ENCODE assay signal across 8 mouse cellular contexts in the genomic region with DNA sequence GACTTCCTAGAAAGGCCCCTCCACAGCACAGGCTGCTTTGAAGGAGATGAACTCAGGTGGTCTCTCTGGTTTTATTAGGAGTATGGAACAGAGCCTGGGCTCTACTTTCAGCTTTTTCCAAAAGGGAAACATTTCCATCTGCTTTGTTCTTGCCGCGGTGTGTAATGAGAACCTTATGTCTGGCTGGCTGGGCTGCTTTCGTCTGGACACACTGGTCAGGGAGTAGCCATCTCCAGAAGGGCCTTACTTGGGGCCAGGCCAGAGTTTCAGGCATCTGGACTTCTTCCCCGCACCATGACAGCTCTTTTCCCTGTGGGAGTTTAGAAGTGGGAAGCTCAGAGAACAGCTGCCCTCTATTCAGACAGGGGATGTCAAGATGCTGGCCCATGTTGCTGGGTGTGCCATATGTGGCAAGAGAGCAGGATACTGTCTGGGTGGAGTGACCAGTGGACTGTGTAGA. TPM values are rescaled to one million over a fixed set of nuclear protein-coding genes. Genes with fewer than 3 reads are reported as not detected.
DNase-seq lines count a peak whose midpoint lies in the region; ATAC-seq and TF ChIP-seq lines count a peak whose summit lies in the region.

No protein-coding gene starts in this region.

- no peaks in the 10 kb centered on the region for H3K36me3 ChIP-seq in intestine, embryonic 14.5 days (ENCODE audit: control insufficient read depth, insufficient read depth, low read length)
- H3K36me3 ChIP-seq in intestine, postnatal 0 days (ENCODE audit: control insufficient read depth, insufficient read depth) = no peaks in the 10 kb centered on the region
- H3K36me3 ChIP-seq in heart, postnatal 0 days (replicated peaks; ENCODE audit: control insufficient read depth, insufficient read depth, low read length) = no peaks in the 10 kb centered on the region
- H3K36me3 ChIP-seq in limb, embryonic 14.5 days (ENCODE audit: control insufficient read depth, insufficient read depth, low read length) = no peaks in the 10 kb centered on the region
- no peaks in the 10 kb centered on the region for H3K36me3 ChIP-seq in hindbrain, embryonic 16.5 days (ENCODE audit: control insufficient read depth, insufficient read depth, low read length)

- no peaks in the 10 kb centered on the region for H3K27me3 ChIP-seq in intestine, embryonic 14.5 days (replicated peaks; ENCODE audit: control insufficient read depth, insufficient read depth, low read length)
- H3K27me3 ChIP-seq in intestine, postnatal 0 days (replicated peaks; ENCODE audit: control insufficient read depth, insufficient read depth, low read length) = no peaks in the 10 kb centered on the region
- no peaks in the 10 kb centered on the region for H3K27me3 ChIP-seq in heart, postnatal 0 days (ENCODE audit: control insufficient read depth, insufficient read depth, low read length)
- H3K27me3 ChIP-seq in limb, embryonic 14.5 days (ENCODE audit: control insufficient read depth, insufficient read depth, low read length) = no peaks in the 10 kb centered on the region
- H3K27me3 ChIP-seq in hindbrain, embryonic 16.5 days (replicated peaks; ENCODE audit: control insufficient read depth, insufficient read depth, low read length) = no peaks in the 10 kb centered on the region

- peak; percentile 56 for ATAC-seq in intestine, embryonic 14.5 days (replicated peaks; ENCODE audit: low FRiP score, low TSS enrichment, low read depth)
- no peak for ATAC-seq in intestine, postnatal 0 days
- peak; percentile 76 for ATAC-seq in heart, postnatal 0 days (ENCODE audit: insufficient read depth, low read depth)
- ATAC-seq in limb, embryonic 14.5 days (ENCODE audit: low FRiP score, low read depth) = peak; percentile 76
- no peak; the same call in 1 of the 2 replicates for ATAC-seq in hindbrain, embryonic 16.5 days

- TF ChIP-seq EP300 in heart, postnatal 0 days (IDR thresholded peaks at IDR 0.05; ENCODE audit: low read depth) = no peak

- H3K27ac ChIP-seq in intestine, embryonic 14.5 days (ENCODE audit: low read depth) = no peak overlapping the region
- H3K27ac ChIP-seq in intestine, postnatal 0 days (ENCODE audit: low read depth, low read length) = no peak overlapping the region
- H3K27ac ChIP-seq in heart, postnatal 0 days (ENCODE audit: low read depth) = no peak overlapping the region
- no peak overlapping the region for H3K27ac ChIP-seq in limb, embryonic 14.5 days (replicated peaks; ENCODE audit: low read depth, low read length)
- no peak overlapping the region for H3K27ac ChIP-seq in hindbrain, embryonic 16.5 days (ENCODE audit: low read depth, low read length)

- H3K4me2 ChIP-seq in intestine, embryonic 14.5 days (ENCODE audit: low read length) = no peak overlapping the region
- no peak overlapping the region for H3K4me2 ChIP-seq in intestine, postnatal 0 days (replicated peaks; ENCODE audit: low read depth)
- H3K4me2 ChIP-seq in heart, postnatal 0 days (ENCODE audit: low read depth, low read length) = no peak overlapping the region
- H3K4me2 ChIP-seq in limb, embryonic 14.5 days (replicated peaks; ENCODE audit: low read depth, low read length, severe bottlenecking) = no peak overlapping the region
- no peak overlapping the region for H3K4me2 ChIP-seq in hindbrain, embryonic 16.5 days (ENCODE audit: low read length)

- H3K9me3 ChIP-seq in intestine, embryonic 14.5 days (ENCODE audit: control insufficient read depth, low read length) = no peaks in the 10 kb centered on the region
- H3K9me3 ChIP-seq in intestine, postnatal 0 days (ENCODE audit: control insufficient read depth) = no peaks in the 10 kb centered on the region
- no peaks in the 10 kb centered on the region for H3K9me3 ChIP-seq in heart, postnatal 0 days (replicated peaks; ENCODE audit: control insufficient read depth, low read length)
- H3K9me3 ChIP-seq in limb, embryonic 14.5 days (ENCODE audit: control insufficient read depth, low read length) = no peaks in the 10 kb centered on the region
- no peaks in the 10 kb centered on the region for H3K9me3 ChIP-seq in hindbrain, embryonic 16.5 days (ENCODE audit: control insufficient read depth, low read length)

- H3K4me1 ChIP-seq in intestine, embryonic 14.5 days (replicated peaks; ENCODE audit: control insufficient read depth, insufficient read depth, low read length) = peaks cover 12% of the 10 kb centered on the region; the same call in 1 of the 2 replicates
- H3K4me1 ChIP-seq in intestine, postnatal 0 days (replicated peaks; ENCODE audit: control insufficient read depth, insufficient read depth, low read length) = 0 out of 2 replicates have a peak, but pooled peaks cover 6% of the 10 kb centered on the region
- peaks cover 10% of the 10 kb centered on the region for H3K4me1 ChIP-seq in heart, postnatal 0 days (ENCODE audit: control insufficient read depth, insufficient read depth)
- H3K4me1 ChIP-seq in limb, embryonic 14.5 days (ENCODE audit: control insufficient read depth, insufficient read depth, low read length) = peaks cover 27% of the 10 kb centered on the region
- no peaks in the 10 kb centered on the region for H3K4me1 ChIP-seq in hindbrain, embryonic 16.5 days (ENCODE audit: control insufficient read depth, insufficient read depth, low read depth, low read length)

- peak; percentile 55 for DNase-seq in intestine, embryonic 14.5 days (ENCODE audit: low spot score)
- peak; percentile 44 for DNase-seq in heart, postnatal 0 days (ENCODE audit: low spot score)
- DNase-seq in limb, embryonic 14.5 days (ENCODE audit: low spot score) = peak; percentile 82
- peak; percentile 82 for DNase-seq in urinary bladder, postnatal 14 days (ENCODE audit: low spot score)
- no peak for DNase-seq in retina, embryonic 14.5 days (ENCODE audit: low spot score)
- no peak for DNase-seq in cerebellum, adult 9-10 months

- no peak overlapping the region for H3K9ac ChIP-seq in intestine, embryonic 14.5 days (ENCODE audit: low read length)
- no peak overlapping the region for H3K9ac ChIP-seq in intestine, postnatal 0 days (ENCODE audit: low read depth, low read length)
- no peak overlapping the region for H3K9ac ChIP-seq in heart, postnatal 0 days (replicated peaks; ENCODE audit: low read depth, low read length)
- no peak overlapping the region for H3K9ac ChIP-seq in limb, embryonic 14.5 days (ENCODE audit: low read depth, low read length, severe bottlenecking)
- no peak overlapping the region for H3K9ac ChIP-seq in hindbrain, embryonic 16.5 days (ENCODE audit: low read depth, low read length)

- WGBS in intestine, embryonic 14.5 days = 39% methylated on average over 4 of the region's 4 CpGs
- 59% methylated on average over 4 of the region's 4 CpGs for WGBS in intestine, postnatal 0 days
- 46% methylated on average over 4 of the region's 4 CpGs for WGBS in heart, postnatal 0 days
- 14% methylated on average over 4 of the region's 4 CpGs for WGBS in limb, embryonic 14.5 days
- WGBS in hindbrain, embryonic 16.5 days = 57% methylated on average over 4 of the region's 4 CpGs

- no peak for TF ChIP-seq CTCF in intestine, postnatal 0 days (IDR thresholded peaks at IDR 0.05; ENCODE audit: low read depth)
- no peak for TF ChIP-seq CTCF in heart, postnatal 0 days (IDR thresholded peaks at IDR 0.05; ENCODE audit: low read depth)

- TF ChIP-seq POLR2A in limb, embryonic 14.5 days (IDR thresholded peaks at IDR 0.05; ENCODE audit: borderline replicate concordance, extremely low read depth, insufficient read depth, insufficient read length) = no peak

- H3K4me3 ChIP-seq in intestine, embryonic 14.5 days (ENCODE audit: low read depth, low read length) = no peak overlapping the region
- no peak overlapping the region for H3K4me3 ChIP-seq in intestine, postnatal 0 days (ENCODE audit: low read depth, low read length)
- H3K4me3 ChIP-seq in heart, postnatal 0 days (ENCODE audit: low read depth, low read length) = no peak overlapping the region
- no peak overlapping the region for H3K4me3 ChIP-seq in limb, embryonic 14.5 days (replicated peaks; ENCODE audit: low read length)
- no peak overlapping the region for H3K4me3 ChIP-seq in hindbrain, embryonic 16.5 days (ENCODE audit: low read length)

RNA-seq across cellular contexts. Expression of gene Nkd2, which starts 40.0 kb away (rescaled TPM):
- 3.9 and 4.2 TPM in 2 replicates for polyA plus RNA-seq in intestine, embryonic 14.5 days (2014; fragmentation: Nextera tagmentation; extraction: Ambion mirVana)
- polyA plus RNA-seq in intestine, postnatal 0 days (2015; fragmentation: Nextera tagmentation; extraction: Ambion mirVana) = 4.1 and 4.6 TPM in 2 replicates
- total RNA-seq in heart, postnatal 0 days (2014; rRNA removed; ENCODE audit: low replicate concordance) = 14.3 and 22.1 TPM in 2 replicates
- polyA plus RNA-seq in heart, postnatal 0 days (2015; fragmentation: Nextera tagmentation; extraction: Ambion mirVana) = 2.2 and 5.7 TPM in 2 replicates
- 50.3 and 57.9 TPM in 2 replicates for polyA plus RNA-seq in limb, embryonic 14.5 days (2012; rRNA removed)
- polyA plus RNA-seq in limb, embryonic 14.5 days (2014; fragmentation: Nextera tagmentation; extraction: Ambion mirVana) = 34.8 and 39.7 TPM in 2 replicates
- 16.9 and 18.2 TPM in 2 replicates for polyA plus RNA-seq in hindbrain, embryonic 16.5 days (2015; fragmentation: Nextera tagmentation; extraction: Ambion mirVana)

RNA-seq across cellular contexts. Expression of gene Trip13, which starts 50.1 kb away (rescaled TPM):
- polyA plus RNA-seq in intestine, embryonic 14.5 days (2014; fragmentation: Nextera tagmentation; extraction: Ambion mirVana) = 44.6 and 51.1 TPM in 2 replicates
- 8.4 and 12.1 TPM in 2 replicates for polyA plus RNA-seq in intestine, postnatal 0 days (2015; fragmentation: Nextera tagmentation; extraction: Ambion mirVana)
- 2.6 and 9.8 TPM in 2 replicates for total RNA-seq in heart, postnatal 0 days (2014; rRNA removed; ENCODE audit: low replicate concordance)
- polyA plus RNA-seq in heart, postnatal 0 days (2015; fragmentation: Nextera tagmentation; extraction: Ambion mirVana) = 8.0 and 8.8 TPM in 2 replicates
- polyA plus RNA-seq in limb, embryonic 14.5 days (2012; rRNA removed) = 16.1 and 20.6 TPM in 2 replicates
- 36.0 and 37.3 TPM in 2 replicates for polyA plus RNA-seq in limb, embryonic 14.5 days (2014; fragmentation: Nextera tagmentation; extraction: Ambion mirVana)
- 11.5 and 12.2 TPM in 2 replicates for polyA plus RNA-seq in hindbrain, embryonic 16.5 days (2015; fragmentation: Nextera tagmentation; extraction: Ambion mirVana)

RNA-seq across cellular contexts. Expression of gene Brd9, which starts 50.2 kb away (rescaled TPM):
- polyA plus RNA-seq in intestine, embryonic 14.5 days (2014; fragmentation: Nextera tagmentation; extraction: Ambion mirVana) = 44.4 and 51.4 TPM in 2 replicates
- polyA plus RNA-seq in intestine, postnatal 0 days (2015; fragmentation: Nextera tagmentation; extraction: Ambion mirVana) = 23.2 and 24.0 TPM in 2 replicates
- 41.9 and 43.3 TPM in 2 replicates for total RNA-seq in heart, postnatal 0 days (2014; rRNA removed; ENCODE audit: low replicate concordance)
- polyA plus RNA-seq in heart, postnatal 0 days (2015; fragmentation: Nextera tagmentation; extraction: Ambion mirVana) = 28.4 and 29.3 TPM in 2 replicates
- polyA plus RNA-seq in limb, embryonic 14.5 days (2012; rRNA removed) = 85.7 and 87.2 TPM in 2 replicates
- polyA plus RNA-seq in limb, embryonic 14.5 days (2014; fragmentation: Nextera tagmentation; extraction: Ambion mirVana) = 48.4 and 55.9 TPM in 2 replicates
- polyA plus RNA-seq in hindbrain, embryonic 16.5 days (2015; fragmentation: Nextera tagmentation; extraction: Ambion mirVana) = 78.4 and 86.8 TPM in 2 replicates

Comparison
In these comparisons a context has a peak if more than half of its experiments do, and no peak if none do; other contexts are left out.
1. ATAC-seq: peak in intestine, embryonic 14.5 days (single experiment), heart, postnatal 0 days (single experiment) and limb, embryonic 14.5 days (single experiment); none in intestine, postnatal 0 days (single experiment) and hindbrain, embryonic 16.5 days (single experiment).
2. DNase-seq: peak in intestine, embryonic 14.5 days (single experiment), heart, postnatal 0 days (single experiment), limb, embryonic 14.5 days (single experiment) and urinary bladder, postnatal 14 days (single experiment); none in retina, embryonic 14.5 days (single experiment) and cerebellum, adult 9-10 months (single experiment).